Mouse (Mus musculus) Muller cell, postnatal 12 days (primary cell): ENCODE data around the gene Dcx.

Source experiments
- DNase-seq: peaks from one replicate; pipeline ENCODE4 v3.0.0-alpha.2; 2015; ENCODE audit errors: inconsistent ontology term

The Dcx gene

GRCm38 (mm10) chrX:143932958-143933357 lies at the start of gene Dcx:
Gene Dcx (minus strand): TSS chrX:143933311.
- DNase-seq: no peak

- DNase-seq: peak; percentile 35
These were observed 33.1 kb upstream of the Dcx start for GRCm38 (mm10) chrX:143966249-143966648.

- no peak for DNase-seq
These were observed 560 bp upstream of the Dcx start for GRCm38 (mm10) chrX:143933671-143934070.

- DNase-seq: no peak
These were observed 581 bp downstream of the Dcx start for GRCm38 (mm10) chrX:143932530-143932929.

- DNase-seq: no peak
These were observed 1.5 kb downstream of the Dcx start for GRCm38 (mm10) chrX:143931400-143932185.

- DNase-seq: no peak
These were observed 11.0 kb downstream of the Dcx start for GRCm38 (mm10) chrX:143922070-143922469.

- DNase-seq: no peak
These were observed 26.2 kb downstream of the Dcx start for GRCm38 (mm10) chrX:143906699-143907471.

GRCm38 (mm10) chrX:143904689-143905088 lies 28.4 kb downstream of the Dcx start:
- DNase-seq: peak; percentile 16

GRCm38 (mm10) chrX:143902300-143902699 lies 30.8 kb downstream of the Dcx start:
- DNase-seq: peak; percentile 1

GRCm38 (mm10) chrX:143897363-143898285 lies 35.5 kb downstream of the Dcx start:
- peak; percentile 20 for DNase-seq

GRCm38 (mm10) chrX:143896936-143897335 lies 36.2 kb downstream of the Dcx start:
- no peak for DNase-seq

- DNase-seq: no peak
These were observed 39.9 kb downstream of the Dcx start for GRCm38 (mm10) chrX:143893180-143893579.

GRCm38 (mm10) chrX:143885765-143886164 lies 47.3 kb downstream of the Dcx start:
- peak; percentile 17 for DNase-seq

GRCm38 (mm10) chrX:143884953-143885352 lies 48.2 kb downstream of the Dcx start:
- DNase-seq: peak; percentile 18

GRCm38 (mm10) chrX:143884299-143884698 lies 48.8 kb downstream of the Dcx start:
- DNase-seq: peak; percentile 72

GRCm38 (mm10) chrX:143881806-143882468 lies 51.2 kb downstream of the Dcx start:
- no peak for DNase-seq

- DNase-seq: no peak
These were observed 53.5 kb downstream of the Dcx start for GRCm38 (mm10) chrX:143879631-143880030.

GRCm38 (mm10) chrX:143867129-143867664 lies 65.9 kb downstream of the Dcx start:
- DNase-seq: no peak

- DNase-seq: no peak
These were observed 81.8 kb downstream of the Dcx start for GRCm38 (mm10) chrX:143851351-143851750.

GRCm38 (mm10) chrX:143849969-143850368 lies 83.1 kb downstream of the Dcx start:
- no peak for DNase-seq

GRCm38 (mm10) chrX:143846637-143847036 lies 86.5 kb downstream of the Dcx start:
- no peak for DNase-seq
